Mouse (Mus musculus) small intestine, adult 2 months (tissue): ENCODE measurements around the gene Tram2. TPM values are rescaled to one million over a fixed set of nuclear protein-coding genes. Genes with fewer than 3 reads are reported as not detected.
A peak's percentile ranks its signal among the peaks of the same experiment; 100 is the strongest.

Source experiments
- H3K27ac ChIP-seq: fragments of 200-500 bp; 2 replicates; pipeline ENCODE4 v1.5.1; 2012; ENCODE audit warnings: low read depth, low read length, control low read depth, inconsistent platforms; ENCODE audit not compliant: insufficient read depth
- H3K27me3 ChIP-seq: fragments of 200-500 bp; 2 replicates; pipeline ENCODE4 v1.6.1; 2012; ENCODE audit warnings: mild to moderate bottlenecking, moderate library complexity, low read length, inconsistent platforms; ENCODE audit not compliant: control insufficient read depth, insufficient read depth
- H3K36me3 ChIP-seq: fragments of 200-500 bp; 2 replicates; pipeline ENCODE4 v1.6.1; 2012; ENCODE audit warnings: mild to moderate bottlenecking, low read length, control low read depth, inconsistent platforms; ENCODE audit not compliant: control insufficient read depth, insufficient read depth
- H3K4me1 ChIP-seq: fragments of 200-500 bp; 2 replicates; pipeline ENCODE4 v1.6.1; 2012; ENCODE audit warnings: low read length, inconsistent platforms, mixed read lengths; ENCODE audit not compliant: control insufficient read depth, insufficient read depth, insufficient read length
- H3K4me3 ChIP-seq: fragments of 200-500 bp; 2 replicates; pipeline ENCODE4 v1.5.1; 2012; ENCODE audit warnings: low read depth, mild to moderate bottlenecking, control low read depth, inconsistent platforms, low read length, moderate library complexity
- CTCF ChIP-seq: fragments of 200-500 bp; IDR thresholded peaks from 2 replicates; pipeline ENCODE4 v1.5.1; 2012; ENCODE audit warnings: low read depth, mild to moderate bottlenecking, control low read depth, inconsistent platforms, low read length, moderate library complexity, mixed read lengths; ENCODE audit not compliant: insufficient replicate concordance, insufficient read length; ENCODE audit errors: extremely low read depth
- POLR2A ChIP-seq: fragments of 200-500 bp; IDR thresholded peaks from 2 replicates; pipeline ENCODE4 v1.6.1; 2012; ENCODE audit warnings: low read depth, mild to moderate bottlenecking, control low read depth, inconsistent platforms, low read length, moderate library complexity
- WGBS: fragments of 180-500 bp; shearing (Covaris S2); methylation state at CpG from one replicate; pipeline ENCODE4 v1.1.7; 2018; 5-methylcytosine and 5-hydroxymethylcytosine counted together
- polyA plus RNA-seq: library from polyadenylated mRNA; depleted of rRNA; stranded (reverse); fragments of >200 nt; gene quantifications from 2 replicates; pipeline ENCODE4 v1.2.3, GENCODE M21; 2012; rRNA removed

The Tram2 gene
- polyA plus RNA-seq, 1 experiment: 7.9 TPM

DNA sequence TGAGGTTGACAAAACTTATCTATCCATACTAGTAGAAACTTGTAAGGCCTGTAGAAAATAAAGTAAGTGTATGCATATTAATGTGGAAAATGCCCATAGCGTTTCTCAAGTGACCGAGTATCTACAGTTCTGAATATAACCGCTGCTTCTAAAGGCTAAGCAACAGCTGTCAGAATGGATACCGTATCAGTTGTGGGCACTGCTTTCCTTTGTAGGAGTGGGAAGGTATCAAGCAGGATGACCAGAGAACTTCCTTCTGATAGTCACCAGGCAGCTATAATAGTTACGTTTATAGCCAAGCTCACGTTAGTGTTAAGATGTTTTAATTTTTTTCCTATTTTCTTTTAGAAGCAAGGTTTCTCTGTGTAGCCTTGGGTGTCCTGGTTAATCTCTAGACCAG, 105.6 kb downstream of the Tram2 start:
- Histone ChIP-seq H3K27ac (no peak overlapping the region), H3K4me1 (no peaks in the 10 kb centered on the region), H3K27me3 (no peaks in the 10 kb centered on the region), H3K4me3 (no peak overlapping the region), H3K36me3 (no peaks in the 10 kb centered on the region)
- no peak for TF ChIP-seq CTCF
- no peak for TF ChIP-seq POLR2A
- WGBS: 93% methylated on average over 6 of the region's 6 CpGs

DNA sequence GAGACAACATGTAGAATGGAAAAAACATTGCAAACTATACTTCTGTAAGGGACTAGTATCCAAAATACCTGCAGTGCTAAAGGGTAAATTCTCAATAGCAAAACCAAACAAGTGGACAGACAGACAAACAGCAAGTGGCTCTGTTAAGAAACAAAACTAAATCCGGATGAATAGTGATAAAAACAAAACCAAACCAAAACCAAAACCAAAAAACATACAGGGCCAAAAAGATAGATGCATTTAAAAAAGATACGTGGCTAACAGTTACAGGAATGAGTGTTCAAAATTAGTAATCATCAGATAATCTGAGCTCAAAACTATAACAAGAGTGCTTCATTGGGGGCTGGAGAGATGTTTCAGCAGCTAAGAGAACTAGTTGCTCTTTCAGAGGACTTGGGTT, 109.4 kb downstream of the Tram2 start:
- no peaks in the 10 kb centered on the region for H3K36me3 ChIP-seq
- H3K27ac ChIP-seq: no peak overlapping the region
- H3K27me3 ChIP-seq: no peaks in the 10 kb centered on the region
- WGBS: 70% methylated on average over 2 of the region's 2 CpGs
- H3K4me1 ChIP-seq: no peaks in the 10 kb centered on the region
- TF ChIP-seq CTCF: no peak
- no peak for TF ChIP-seq POLR2A
- H3K4me3 ChIP-seq: no peak overlapping the region

DNA sequence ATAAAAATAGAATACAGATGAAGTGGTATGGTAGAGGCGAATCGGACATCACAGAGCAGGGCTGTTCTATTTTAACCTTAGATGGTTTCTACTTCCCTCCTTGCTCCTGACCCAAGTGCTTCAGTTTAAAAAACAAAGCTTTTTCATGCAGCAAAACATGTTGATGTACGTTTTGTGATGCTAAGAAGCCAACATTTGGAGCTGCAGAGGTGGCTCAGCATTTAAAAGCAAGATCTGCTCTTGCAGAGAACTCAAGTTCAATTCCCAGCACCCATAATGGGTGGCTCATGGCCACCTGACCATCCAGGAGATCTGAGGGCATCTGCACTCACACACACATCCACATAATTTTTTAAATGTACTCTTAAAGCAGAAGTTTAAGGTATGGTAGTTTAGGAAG, 124.2 kb downstream of the Tram2 start:
- no peak overlapping the region for H3K4me3 ChIP-seq
- no peaks in the 10 kb centered on the region for H3K36me3 ChIP-seq
- TF ChIP-seq POLR2A (no peak), CTCF (no peak)
- no peaks in the 10 kb centered on the region for H3K27me3 ChIP-seq
- peaks cover 8% of the 10 kb centered on the region for H3K4me1 ChIP-seq
- H3K27ac ChIP-seq: no peak overlapping the region
- WGBS: 68% methylated on average over 3 of the region's 3 CpGs

DNA sequence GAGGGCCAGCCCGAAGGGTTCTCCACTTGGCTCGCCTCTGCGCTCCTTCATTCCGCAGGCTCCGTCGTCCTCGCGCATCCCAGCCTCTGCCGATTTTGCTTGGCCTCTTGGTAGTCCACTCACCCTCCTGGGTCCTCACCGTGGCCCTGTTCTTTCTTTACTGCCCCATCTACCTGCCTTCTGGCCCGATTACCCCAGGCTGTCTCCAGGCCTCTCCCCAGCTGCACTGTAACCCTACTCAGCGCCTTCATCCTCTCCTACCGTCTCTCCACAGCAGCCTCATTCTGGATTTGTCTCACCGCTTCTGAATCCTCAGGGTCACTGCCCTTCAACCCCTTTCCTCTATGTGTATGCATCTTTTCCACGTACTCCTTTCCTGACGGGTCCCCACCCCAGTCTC, 127.2 kb downstream of the Tram2 start:
- Histone ChIP-seq H3K27me3 (no peaks in the 10 kb centered on the region), H3K27ac (no peak overlapping the region; the same call in 1 of the 2 replicates), H3K4me1 (peaks cover 8% of the 10 kb centered on the region), H3K36me3 (no peaks in the 10 kb centered on the region), H3K4me3 (peak overlapping the region; percentile 63)
- no peak for TF ChIP-seq POLR2A
- no peak for TF ChIP-seq CTCF
- WGBS: 13% methylated on average over 16 of the region's 16 CpGs

DNA sequence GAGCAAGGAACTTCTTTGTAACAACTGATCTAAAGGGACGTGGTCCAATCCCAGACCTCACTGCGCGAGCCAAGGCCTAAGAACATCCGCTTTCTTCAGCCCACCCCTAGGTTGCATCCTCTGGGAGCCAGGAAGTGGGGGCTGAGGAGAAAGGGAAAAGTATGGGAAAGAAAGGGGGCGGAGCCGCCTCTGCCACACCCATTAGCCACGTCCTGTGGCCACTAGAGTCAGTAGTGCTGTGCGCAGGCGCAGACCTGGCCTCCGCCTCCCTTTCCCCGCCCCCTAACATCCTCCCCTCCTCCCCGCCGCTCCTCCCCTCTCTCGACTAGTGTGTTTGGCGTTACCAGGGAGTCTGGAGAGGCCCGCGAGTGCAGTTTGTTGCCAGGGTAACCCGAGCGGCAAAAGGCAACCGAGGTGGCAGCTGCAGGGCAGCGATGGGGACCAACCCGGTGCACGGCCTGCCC, 127.7 kb downstream of the Tram2 start, which contains the start of gene Efhc1:
Efhc1 (plus strand) TSS at position 327 of the 464 bp plus-strand sequence.
- 2% methylated on average over 21 of the region's 23 CpGs for WGBS
- TF ChIP-seq CTCF (no peak), POLR2A (peak; percentile 9; the same call in 1 of the 2 replicates)
- Histone ChIP-seq H3K27ac (no peak within 1 kb of the TSS; the same call in 1 of the 2 replicates), H3K27me3 (no peaks in the 10 kb centered on the region), H3K4me3 (peak within 1 kb of the TSS; percentile 63), H3K36me3 (no peaks in the 10 kb centered on the region), H3K4me1 (peaks cover 8% of the 10 kb centered on the region)

Other genes with a start within 250 kb of the Tram2 start
- 5.6 and 19.4 TPM in 2 replicates for gene Paqr8, start 188.6 kb downstream of the Tram2 start, polyA plus RNA-seq
- gene Efhc1, start 127.6 kb downstream of the Tram2 start, polyA plus RNA-seq: 0.32 and 0.50 TPM in 2 replicates
- gene Tmem14a, start 139.3 kb upstream of the Tram2 start, polyA plus RNA-seq: 1.1 and 2.2 TPM in 2 replicates
- gene Gsta3, start 161.4 kb upstream of the Tram2 start, polyA plus RNA-seq: 1.1 and 2.4 TPM in 2 replicates